Mouse (Mus musculus) small intestine, adult 2 months (tissue): ENCODE results near the gene Poc5. TPM values are rescaled to one million over a fixed set of nuclear protein-coding genes. Genes with fewer than 3 reads are reported as not detected.

Experiments
- H3K27ac ChIP-seq: fragments of 200-500 bp; 2 replicates; pipeline ENCODE4 v1.5.1; 2012; ENCODE audit warnings: low read depth, low read length, control low read depth, inconsistent platforms; ENCODE audit not compliant: insufficient read depth
- H3K27me3 ChIP-seq: fragments of 200-500 bp; 2 replicates; pipeline ENCODE4 v1.6.1; 2012; ENCODE audit warnings: mild to moderate bottlenecking, moderate library complexity, low read length, inconsistent platforms; ENCODE audit not compliant: control insufficient read depth, insufficient read depth
- H3K36me3 ChIP-seq: fragments of 200-500 bp; 2 replicates; pipeline ENCODE4 v1.6.1; 2012; ENCODE audit warnings: mild to moderate bottlenecking, low read length, control low read depth, inconsistent platforms; ENCODE audit not compliant: control insufficient read depth, insufficient read depth
- H3K4me1 ChIP-seq: fragments of 200-500 bp; 2 replicates; pipeline ENCODE4 v1.6.1; 2012; ENCODE audit warnings: low read length, inconsistent platforms, mixed read lengths; ENCODE audit not compliant: control insufficient read depth, insufficient read depth, insufficient read length
- H3K4me3 ChIP-seq: fragments of 200-500 bp; 2 replicates; pipeline ENCODE4 v1.5.1; 2012; ENCODE audit warnings: low read depth, mild to moderate bottlenecking, control low read depth, inconsistent platforms, low read length, moderate library complexity
- CTCF ChIP-seq: fragments of 200-500 bp; IDR thresholded peaks from 2 replicates; pipeline ENCODE4 v1.5.1; 2012; ENCODE audit warnings: low read depth, mild to moderate bottlenecking, control low read depth, inconsistent platforms, low read length, moderate library complexity, mixed read lengths; ENCODE audit not compliant: insufficient replicate concordance, insufficient read length; ENCODE audit errors: extremely low read depth
- POLR2A ChIP-seq: fragments of 200-500 bp; IDR thresholded peaks from 2 replicates; pipeline ENCODE4 v1.6.1; 2012; ENCODE audit warnings: low read depth, mild to moderate bottlenecking, control low read depth, inconsistent platforms, low read length, moderate library complexity
- WGBS: fragments of 180-500 bp; shearing (Covaris S2); methylation state at CpG from one replicate; pipeline ENCODE4 v1.1.7; 2018; 5-methylcytosine and 5-hydroxymethylcytosine counted together
- polyA plus RNA-seq: library from polyadenylated mRNA; depleted of rRNA; stranded (reverse); fragments of >200 nt; gene quantifications from 2 replicates; pipeline ENCODE4 v1.2.3, GENCODE M21; 2012

Poc5 gene
- polyA plus RNA-seq, 1 experiment, result 1.7 TPM

DNA sequence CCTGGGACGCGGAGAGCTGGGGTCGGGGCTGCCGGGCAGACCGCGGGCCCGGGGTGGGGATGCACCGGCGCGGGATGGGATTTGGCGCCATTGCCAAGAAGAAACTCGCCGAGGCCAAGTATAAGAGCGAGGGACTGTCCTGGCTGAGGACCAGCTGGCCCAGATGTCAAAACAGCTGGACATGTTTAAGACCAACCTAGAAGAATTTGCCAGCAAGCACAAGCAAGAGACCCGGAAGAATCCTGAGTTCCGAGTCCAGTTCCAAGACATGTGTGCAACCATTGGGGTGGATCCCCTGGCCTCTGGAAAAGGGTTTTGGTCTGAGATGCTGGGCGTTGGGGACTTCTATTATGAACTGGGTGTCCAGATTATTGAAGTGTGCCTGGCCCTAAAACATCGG lies 11.2 kb upstream of the Poc5 start:
- no peak for TF ChIP-seq CTCF
- TF ChIP-seq POLR2A, result no peak
- H3K4me3 ChIP-seq, result no peak overlapping the region
- H3K27me3 ChIP-seq, result no peaks in the 10 kb centered on the region; the same call in 1 of the 2 replicates
- H3K36me3 ChIP-seq, result no peaks in the 10 kb centered on the region
- H3K4me1 ChIP-seq, result no peaks in the 10 kb centered on the region
- 87% methylated on average over 18 of the region's 18 CpGs for WGBS
- no peak overlapping the region for H3K27ac ChIP-seq

GRCm38 (mm10) chr13:96377883-96378282 lies 10.2 kb upstream of the Poc5 start:
- H3K27ac ChIP-seq, result no peak overlapping the region
- TF ChIP-seq POLR2A (no peak), CTCF (no peak)
- no peak overlapping the region for H3K4me3 ChIP-seq
- no peaks in the 10 kb centered on the region for H3K4me1 ChIP-seq
- no peaks in the 10 kb centered on the region for H3K36me3 ChIP-seq
- 60% methylated on average over 4 of the region's 4 CpGs for WGBS
- no peaks in the 10 kb centered on the region; the same call in 1 of the 2 replicates for H3K27me3 ChIP-seq

- no peak overlapping the region for H3K4me3 ChIP-seq
- WGBS, result 10% methylated on average over 2 of the region's 2 CpGs
- TF ChIP-seq CTCF (no peak), POLR2A (no peak)
- no peak overlapping the region for H3K27ac ChIP-seq
- no peaks in the 10 kb centered on the region for H3K4me1 ChIP-seq
- H3K36me3 ChIP-seq, result peaks cover 21% of the 10 kb centered on the region
- H3K27me3 ChIP-seq, result no peaks in the 10 kb centered on the region
These were observed 1.2 kb downstream of the Poc5 start for GRCm38 (mm10) chr13:96389301-96389700.

DNA sequence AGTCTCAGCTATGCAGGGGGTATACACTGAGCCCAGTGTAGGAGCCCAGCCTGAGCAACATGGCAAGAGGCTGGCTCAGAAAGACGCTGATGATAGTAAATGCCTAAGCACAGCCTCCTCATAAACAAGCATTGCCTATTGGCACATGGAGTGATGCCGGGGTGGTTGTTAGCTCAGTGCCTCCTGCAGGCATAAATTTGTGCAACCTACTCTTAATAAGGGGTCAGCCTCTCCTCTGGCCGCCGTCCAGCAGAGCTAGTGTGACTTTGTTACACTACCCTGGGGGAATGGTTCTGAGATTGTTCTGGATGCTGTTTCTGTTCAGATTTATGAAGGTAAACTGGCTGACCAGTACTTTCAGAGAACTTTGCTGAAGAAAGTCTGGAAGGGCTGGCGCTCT lies 13.2 kb downstream of the Poc5 start:
- Histone ChIP-seq H3K4me1 (no peaks in the 10 kb centered on the region), H3K36me3 (peaks cover 69% of the 10 kb centered on the region), H3K4me3 (no peak overlapping the region), H3K27me3 (no peaks in the 10 kb centered on the region), H3K27ac (no peak overlapping the region)
- TF ChIP-seq CTCF, result no peak
- no peak for TF ChIP-seq POLR2A
- 95% methylated on average over 5 of the region's 5 CpGs for WGBS

GRCm38 (mm10) chr13:96405518-96405917 lies 17.4 kb downstream of the Poc5 start:
- no peaks in the 10 kb centered on the region for H3K27me3 ChIP-seq
- H3K4me1 ChIP-seq, result no peaks in the 10 kb centered on the region
- TF ChIP-seq POLR2A (no peak), CTCF (no peak)
- H3K4me3 ChIP-seq, result no peak overlapping the region
- H3K36me3 ChIP-seq, result peaks cover 57% of the 10 kb centered on the region
- WGBS, result 89% methylated on average over 2 of the region's 2 CpGs
- H3K27ac ChIP-seq, result no peak overlapping the region

DNA sequence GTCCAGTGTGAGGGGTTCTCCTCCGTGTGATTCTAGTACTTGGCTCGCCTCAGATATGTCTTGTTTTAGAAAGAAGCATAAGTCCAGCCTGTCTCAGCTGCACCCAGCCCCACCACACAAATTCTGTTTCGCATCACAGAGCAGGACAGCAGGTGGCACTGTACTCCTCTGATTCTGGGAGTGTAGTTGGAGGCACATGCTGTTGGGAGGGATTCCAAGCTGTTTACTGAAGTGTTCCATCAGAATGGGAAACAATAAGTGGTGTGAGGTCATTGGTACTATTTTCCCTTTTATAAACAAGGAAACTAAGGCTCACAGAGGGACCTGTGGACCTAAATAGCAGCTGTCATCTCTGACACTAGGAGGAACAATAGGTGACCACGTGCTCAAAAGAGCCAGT lies 18.9 kb downstream of the Poc5 start:
- 73% methylated on average over 4 of the region's 4 CpGs for WGBS
- H3K4me3 ChIP-seq, result no peak overlapping the region
- TF ChIP-seq CTCF, result peak; percentile 53; the same call in 1 of the 2 replicates
- TF ChIP-seq POLR2A, result no peak
- H3K27ac ChIP-seq, result no peak overlapping the region
- H3K4me1 ChIP-seq, result no peaks in the 10 kb centered on the region
- no peaks in the 10 kb centered on the region for H3K27me3 ChIP-seq
- H3K36me3 ChIP-seq, result peaks cover 56% of the 10 kb centered on the region

GRCm38 (mm10) chr13:96408786-96409185 lies 20.7 kb downstream of the Poc5 start:
- H3K27me3 ChIP-seq, result no peaks in the 10 kb centered on the region
- no peak overlapping the region for H3K27ac ChIP-seq
- no peak overlapping the region for H3K4me3 ChIP-seq
- WGBS, result 91% methylated on average over 1 of the region's 1 CpGs
- H3K4me1 ChIP-seq, result no peaks in the 10 kb centered on the region
- peaks cover 52% of the 10 kb centered on the region for H3K36me3 ChIP-seq
- TF ChIP-seq CTCF, result no peak
- TF ChIP-seq POLR2A, result no peak
